14 mouse cellular contexts compared by ENCODE assay signal in genomic region chrX:48106226-48106625, GRCm38 (mm10). TPM values are rescaled to one million over a fixed set of nuclear protein-coding genes. Genes with fewer than 3 reads are reported as not detected.
DNase-seq lines count a peak whose midpoint lies in the region; ATAC-seq and TF ChIP-seq lines count a peak whose summit lies in the region.
"Had no signal": no experiment of that assay in that cellular context is flagged by ENCODE, and none has a peak within 500 bp of the region (broad histone marks: within the 10 kb centered on the region; RNA-seq: fewer than 3 reads in every experiment).

No protein-coding gene starts in this region.

- intact Hi-C loops in heart, postnatal 36 days (cut with DNase I): no loop called here

- H3K4me1 ChIP-seq in kidney, embryonic 14.5 days (ENCODE audit: control insufficient read depth, insufficient read depth, low read length): no peaks in the 10 kb centered on the region
- peaks cover 19% of the 10 kb centered on the region; the same call in 1 of the 2 replicates for H3K4me1 ChIP-seq in small intestine, adult 2 months (ENCODE audit: control insufficient read depth, insufficient read depth, insufficient read length, low read length)
- H3K4me1 ChIP-seq in stomach, postnatal 0 days (replicated peaks; ENCODE audit: control insufficient read depth, insufficient read depth): no peaks in the 10 kb centered on the region
- H3K4me1 ChIP-seq in forebrain, embryonic 10.5 days: 0 out of 2 replicates have a peak, but pooled peaks cover 5% of the 10 kb centered on the region
- H3K4me1 ChIP-seq: liver, embryonic 13.5 days; midbrain, embryonic 10.5 days had no signal

- no peak for TF ChIP-seq POLR2A in small intestine, adult 2 months (IDR thresholded peaks at IDR 0.05; ENCODE audit: low read depth, low read length)

- DNase-seq in adrenal gland, adult 8-10 months: peak; percentile 31
- no peak for DNase-seq in adrenal gland, postnatal 4 days (ENCODE audit: low spot score in 2 of 2)
- peak; percentile 49 for DNase-seq in kidney, adult 9 months
- peak; percentile 28 to 35 for DNase-seq in heart, postnatal 36 days
- no peak for DNase-seq in stomach, postnatal 0 days (ENCODE audit: low spot score)
- no peak for DNase-seq in forebrain, embryonic 10.5 days (ENCODE audit: extremely low spot score, low spot score)
- DNase-seq: cerebellum, postnatal 10 days; liver, embryonic 13.5 days had no signal

- H3K36me3 ChIP-seq in kidney, embryonic 14.5 days (ENCODE audit: control insufficient read depth, insufficient read depth, low read length): no peaks in the 10 kb centered on the region
- H3K36me3 ChIP-seq in small intestine, adult 2 months (ENCODE audit: control insufficient read depth, insufficient read depth, low read length): no peaks in the 10 kb centered on the region
- H3K36me3 ChIP-seq in stomach, postnatal 0 days (ENCODE audit: control insufficient read depth, insufficient read depth, low read length): no peaks in the 10 kb centered on the region
- H3K36me3 ChIP-seq in forebrain, embryonic 10.5 days (replicated peaks): no peaks in the 10 kb centered on the region
- H3K36me3 ChIP-seq: liver, embryonic 13.5 days; midbrain, embryonic 10.5 days had no signal

- H3K4me2 ChIP-seq in kidney, embryonic 14.5 days (replicated peaks; ENCODE audit: low read depth, low read length): no peak overlapping the region
- H3K4me2 ChIP-seq in stomach, postnatal 0 days (replicated peaks; ENCODE audit: low read depth): no peak overlapping the region
- H3K4me2 ChIP-seq: liver, embryonic 13.5 days had no signal

- no peak for TF ChIP-seq EP300 in stomach, postnatal 0 days (optimal IDR thresholded peaks at IDR 0.05)

- no peak overlapping the region for H3K4me3 ChIP-seq in kidney, embryonic 14.5 days (ENCODE audit: low read length)
- H3K4me3 ChIP-seq in small intestine, adult 2 months (ENCODE audit: low read depth, low read length): no peak overlapping the region
- no peak overlapping the region for H3K4me3 ChIP-seq in stomach, postnatal 0 days (ENCODE audit: low read depth, low read length)
- no peak overlapping the region for H3K4me3 ChIP-seq in forebrain, embryonic 10.5 days
- H3K4me3 ChIP-seq: liver, embryonic 13.5 days; midbrain, embryonic 10.5 days had no signal

- no peak for TF ChIP-seq CTCF in small intestine, adult 2 months (IDR thresholded peaks at IDR 0.05; ENCODE audit: extremely low read depth, insufficient read length, insufficient replicate concordance, low read depth, low read length)
- TF ChIP-seq CTCF in stomach, postnatal 0 days (IDR thresholded peaks at IDR 0.05; ENCODE audit: low read depth): no peak

- no peaks in the 10 kb centered on the region for H3K27me3 ChIP-seq in kidney, embryonic 14.5 days (ENCODE audit: control insufficient read depth, insufficient read depth, low read length)
- no peaks in the 10 kb centered on the region for H3K27me3 ChIP-seq in small intestine, adult 2 months (ENCODE audit: control insufficient read depth, insufficient read depth, low read length)
- H3K27me3 ChIP-seq in stomach, postnatal 0 days (ENCODE audit: control insufficient read depth, insufficient read depth, low read length): no peaks in the 10 kb centered on the region
- H3K27me3 ChIP-seq in forebrain, embryonic 10.5 days (ENCODE audit: poor library complexity, severe bottlenecking): peaks cover 4% of the 10 kb centered on the region; the same call in 1 of the 2 replicates
- H3K27me3 ChIP-seq: liver, embryonic 13.5 days had no signal

- no peak for ATAC-seq in kidney, embryonic 14.5 days (ENCODE audit: low FRiP score, low TSS enrichment)
- ATAC-seq in stomach, postnatal 0 days (ENCODE audit: low FRiP score, low TSS enrichment): no peak
- ATAC-seq: forebrain, embryonic 16.5 days; intestine, embryonic 16.5 days had no signal

- no peak overlapping the region for H3K27ac ChIP-seq in kidney, embryonic 14.5 days (ENCODE audit: low read depth, low read length)
- H3K27ac ChIP-seq in small intestine, adult 2 months (ENCODE audit: insufficient read depth, low read depth, low read length): peak overlapping the region; percentile 70
- H3K27ac ChIP-seq in stomach, postnatal 0 days (replicated peaks): no peak overlapping the region
- no peak overlapping the region for H3K27ac ChIP-seq in forebrain, embryonic 10.5 days
- H3K27ac ChIP-seq: liver, embryonic 13.5 days; midbrain, embryonic 10.5 days had no signal

- WGBS in kidney, embryonic 14.5 days: 76% methylated on average over 3 of the region's 3 CpGs
- WGBS in small intestine, adult 2 months: 49% methylated on average over 3 of the region's 3 CpGs
- 44% methylated on average over 3 of the region's 3 CpGs for WGBS in stomach, postnatal 0 days
- 96% methylated on average over 3 of the region's 3 CpGs for WGBS in forebrain, embryonic 10.5 days

- no peak overlapping the region for H3K9ac ChIP-seq in kidney, embryonic 14.5 days (ENCODE audit: low read depth, low read length)
- no peak overlapping the region for H3K9ac ChIP-seq in stomach, postnatal 0 days (ENCODE audit: low read length)
- H3K9ac ChIP-seq: liver, embryonic 13.5 days had no signal

- no peaks in the 10 kb centered on the region for H3K9me3 ChIP-seq in kidney, embryonic 14.5 days (ENCODE audit: control insufficient read depth, low read length)
- H3K9me3 ChIP-seq in stomach, postnatal 0 days (ENCODE audit: control insufficient read depth, low read length): no peaks in the 10 kb centered on the region
- H3K9me3 ChIP-seq in forebrain, embryonic 10.5 days: no peaks in the 10 kb centered on the region
- H3K9me3 ChIP-seq: liver, embryonic 13.5 days; midbrain, embryonic 10.5 days had no signal

RNA-seq across cellular contexts. Expression of gene Xpnpep2, which starts 2.3 kb away (rescaled TPM):
- total RNA-seq in adrenal gland, adult 8-10 months (2022): 1 to 10 TPM; 1.1 to 2.6 (median 1.5) TPM
- 1 to 10 TPM; 1.5 to 7.1 TPM for total RNA-seq in adrenal gland, postnatal 4 days (2021)
- 2.3 and 3.5 TPM in 2 replicates for polyA plus RNA-seq in kidney, embryonic 14.5 days (2014; fragmentation: Nextera tagmentation; extraction: Ambion mirVana)
- 1 to 10 TPM; 1.6 to 2.8 TPM for total RNA-seq in heart, postnatal 36 days (2021)
- 8.0 and 170 TPM in 2 replicates for polyA plus RNA-seq in small intestine, adult 2 months (2012; rRNA removed)
- 0.58 and 1.1 TPM in 2 replicates for polyA plus RNA-seq in stomach, postnatal 0 days (2015; fragmentation: Nextera tagmentation; extraction: Ambion mirVana)
- 0.66 and 0.74 TPM in 2 replicates for polyA plus RNA-seq in forebrain, embryonic 10.5 days (2016; fragmentation: Nextera tagmentation; extraction: Ambion mirVana)

RNA-seq across cellular contexts. Expression of gene Sash3, which starts 40.0 kb away (rescaled TPM):
- 1 to 10 TPM; 1.6 to 2.4 (median 2.1) TPM for total RNA-seq in adrenal gland, adult 8-10 months (2022)
- total RNA-seq in adrenal gland, postnatal 4 days (2021): 1 to 10 TPM; 1.8 to 2.6 TPM
- 1.2 and 1.4 TPM in 2 replicates for polyA plus RNA-seq in kidney, embryonic 14.5 days (2014; fragmentation: Nextera tagmentation; extraction: Ambion mirVana)
- 1 to 10 TPM; 1.6 TPM for total RNA-seq in heart, postnatal 36 days (2021)
- 4.2 and 6.6 TPM in 2 replicates for polyA plus RNA-seq in small intestine, adult 2 months (2012; rRNA removed)
- polyA plus RNA-seq in stomach, postnatal 0 days (2015; fragmentation: Nextera tagmentation; extraction: Ambion mirVana): 1.5 and 1.6 TPM in 2 replicates
- polyA plus RNA-seq in forebrain, embryonic 10.5 days (2016; fragmentation: Nextera tagmentation; extraction: Ambion mirVana): 1.0 and 1.4 TPM in 2 replicates
- polyA plus RNA-seq: C2C12 had no signal

Comparison
In these comparisons a context has a peak if more than half of its experiments do, and no peak if none do; other contexts are left out.
1. DNase-seq: peak in adrenal gland, adult 8-10 months (single experiment), kidney, adult 9 months (single experiment) and heart, postnatal 36 days (2 of 2); none in adrenal gland, postnatal 4 days (0 of 2), stomach, postnatal 0 days (single experiment) and forebrain, embryonic 10.5 days (single experiment).